ENCODE assay signal across 8 mouse cellular contexts in genomic region chr2:33401217-33401616, GRCm38 (mm10). TPM values are rescaled to one million over a fixed set of nuclear protein-coding genes. Genes with fewer than 3 reads are reported as not detected.
DNase-seq lines count a peak whose midpoint lies in the region; ATAC-seq and TF ChIP-seq lines count a peak whose summit lies in the region.

No protein-coding gene starts in this region.

- no peak for TF ChIP-seq EP300 in heart, postnatal 0 days (IDR thresholded peaks at IDR 0.05; ENCODE audit: low read depth)

- H3K4me2 ChIP-seq in heart, postnatal 0 days (ENCODE audit: low read depth, low read length): no peak overlapping the region
- H3K4me2 ChIP-seq in midbrain, postnatal 0 days (ENCODE audit: low read depth, low read length, poor library complexity, severe bottlenecking): no peak overlapping the region

- 29% methylated on average over 3 of the region's 3 CpGs for WGBS in heart, postnatal 0 days
- WGBS in midbrain, postnatal 0 days: 28% methylated on average over 3 of the region's 3 CpGs
- WGBS in midbrain, embryonic 10.5 days: 42% methylated on average over 3 of the region's 3 CpGs
- 46% methylated on average over 3 of the region's 3 CpGs for WGBS in cerebellum, adult 2 months
- WGBS in forebrain, embryonic 10.5 days: 42% methylated on average over 3 of the region's 3 CpGs

- DNase-seq in heart, postnatal 0 days (ENCODE audit: low spot score): no peak
- DNase-seq in heart, adult 9 months (ENCODE audit: low spot score in 2 of 2): no peak
- DNase-seq in midbrain, postnatal 0 days (ENCODE audit: low spot score): no peak
- no peak for DNase-seq in midbrain, embryonic 10.5 days (ENCODE audit: low spot score)
- peak; percentile 54 to 63 for DNase-seq in cerebellum, adult 2 months
- DNase-seq in retina, postnatal 7 days (ENCODE audit: low read depth, low spot score): peak; percentile 17
- DNase-seq in natural killer cell, adult 2 months (ENCODE audit: low spot score in 2 of 2): no peak
- no peak for DNase-seq in forebrain, embryonic 10.5 days (ENCODE audit: extremely low spot score, low spot score)

- H3K9ac ChIP-seq in heart, postnatal 0 days (replicated peaks; ENCODE audit: low read depth, low read length): no peak overlapping the region
- no peak overlapping the region for H3K9ac ChIP-seq in midbrain, postnatal 0 days (replicated peaks; ENCODE audit: low read length, poor library complexity, severe bottlenecking)

- TF ChIP-seq POLR2A in cerebellum, adult 2 months (IDR thresholded peaks at IDR 0.05; ENCODE audit: borderline replicate concordance, insufficient read depth, low read length): no peak

- TF ChIP-seq CTCF in heart, postnatal 0 days (IDR thresholded peaks at IDR 0.05; ENCODE audit: low read depth): peak; percentile 22; the same call in 1 of the 2 replicates
- peak; percentile 62 for TF ChIP-seq CTCF in midbrain, postnatal 0 days (IDR thresholded peaks at IDR 0.05)
- TF ChIP-seq CTCF in cerebellum, adult 2 months (IDR thresholded peaks at IDR 0.05; ENCODE audit: borderline replicate concordance, insufficient read depth, low read depth, low read length): peak; percentile 71

- no peak for ATAC-seq in heart, postnatal 0 days (ENCODE audit: insufficient read depth, low read depth)
- no peak for ATAC-seq in midbrain, postnatal 0 days (ENCODE audit: low FRiP score)

- no peak overlapping the region for H3K4me3 ChIP-seq in heart, postnatal 0 days (ENCODE audit: low read depth, low read length)
- no peak overlapping the region for H3K4me3 ChIP-seq in midbrain, postnatal 0 days (ENCODE audit: low read depth, low read length)
- H3K4me3 ChIP-seq in midbrain, embryonic 10.5 days: no peak overlapping the region
- H3K4me3 ChIP-seq in cerebellum, adult 2 months (replicated peaks; ENCODE audit: insufficient read depth, low read depth, low read length): no peak overlapping the region
- no peak overlapping the region for H3K4me3 ChIP-seq in forebrain, embryonic 10.5 days

- no peaks in the 10 kb centered on the region for H3K27me3 ChIP-seq in heart, postnatal 0 days (ENCODE audit: control insufficient read depth, insufficient read depth, low read length)
- H3K27me3 ChIP-seq in midbrain, postnatal 0 days (ENCODE audit: insufficient read depth, low read length): no peaks in the 10 kb centered on the region
- H3K27me3 ChIP-seq in midbrain, embryonic 10.5 days (ENCODE audit: low read depth, poor library complexity, severe bottlenecking): no peaks in the 10 kb centered on the region
- H3K27me3 ChIP-seq in cerebellum, adult 2 months (ENCODE audit: control insufficient read depth, insufficient read depth, low read length): no peaks in the 10 kb centered on the region
- no peaks in the 10 kb centered on the region for H3K27me3 ChIP-seq in forebrain, embryonic 10.5 days (ENCODE audit: poor library complexity, severe bottlenecking)

- no peaks in the 10 kb centered on the region for H3K4me1 ChIP-seq in heart, postnatal 0 days (ENCODE audit: control insufficient read depth, insufficient read depth)
- no peaks in the 10 kb centered on the region for H3K4me1 ChIP-seq in midbrain, postnatal 0 days (ENCODE audit: insufficient read depth, low read length)
- H3K4me1 ChIP-seq in midbrain, embryonic 10.5 days: no peaks in the 10 kb centered on the region
- H3K4me1 ChIP-seq in cerebellum, adult 2 months (ENCODE audit: control insufficient read depth, insufficient read depth, low read length): peaks cover under 1% of the 10 kb centered on the region
- H3K4me1 ChIP-seq in forebrain, embryonic 10.5 days: no peaks in the 10 kb centered on the region

- H3K36me3 ChIP-seq in heart, postnatal 0 days (replicated peaks; ENCODE audit: control insufficient read depth, insufficient read depth, low read length): no peaks in the 10 kb centered on the region; the same call in 1 of the 2 replicates
- 0 out of 2 replicates have a peak, but pooled peaks cover under 1% of the 10 kb centered on the region for H3K36me3 ChIP-seq in midbrain, postnatal 0 days (ENCODE audit: insufficient read depth, low read length)
- 0 out of 2 replicates have a peak, but pooled peaks cover 2% of the 10 kb centered on the region for H3K36me3 ChIP-seq in midbrain, embryonic 10.5 days
- 0 out of 2 replicates have a peak, but pooled peaks cover 2% of the 10 kb centered on the region for H3K36me3 ChIP-seq in forebrain, embryonic 10.5 days (replicated peaks)

- H3K27ac ChIP-seq in heart, postnatal 0 days (ENCODE audit: low read depth): no peak overlapping the region
- H3K27ac ChIP-seq in midbrain, postnatal 0 days (ENCODE audit: low read depth, low read length): no peak overlapping the region
- H3K27ac ChIP-seq in midbrain, embryonic 10.5 days (replicated peaks): no peak overlapping the region
- H3K27ac ChIP-seq in cerebellum, adult 2 months (ENCODE audit: insufficient read depth, low read length): no peak overlapping the region
- H3K27ac ChIP-seq in forebrain, embryonic 10.5 days: no peak overlapping the region

- H3K9me3 ChIP-seq in heart, postnatal 0 days (replicated peaks; ENCODE audit: control insufficient read depth, low read length): no peaks in the 10 kb centered on the region
- no peaks in the 10 kb centered on the region for H3K9me3 ChIP-seq in midbrain, postnatal 0 days (ENCODE audit: low read length)
- no peaks in the 10 kb centered on the region for H3K9me3 ChIP-seq in midbrain, embryonic 10.5 days (replicated peaks)
- H3K9me3 ChIP-seq in forebrain, embryonic 10.5 days: no peaks in the 10 kb centered on the region

RNA-seq across cellular contexts. Expression of gene Zbtb34, which starts 29.9 kb away (rescaled TPM):
- 8.9 and 16.7 TPM in 2 replicates for total RNA-seq in heart, postnatal 0 days (2014; rRNA removed; ENCODE audit: low replicate concordance)
- 1.9 and 2.1 TPM in 2 replicates for polyA plus RNA-seq in heart, postnatal 0 days (2015; fragmentation: Nextera tagmentation; extraction: Ambion mirVana)
- total RNA-seq in midbrain, postnatal 0 days (2014; rRNA removed): 24.9 and 25.3 TPM in 2 replicates
- 3.1 and 3.8 TPM in 2 replicates for polyA plus RNA-seq in midbrain, postnatal 0 days (2015; fragmentation: Nextera tagmentation; extraction: Ambion mirVana)
- 6.1 and 7.4 TPM in 2 replicates for polyA plus RNA-seq in midbrain, embryonic 10.5 days (2016; fragmentation: Nextera tagmentation; extraction: Ambion mirVana)
- polyA plus RNA-seq in cerebellum, adult 2 months (2012; rRNA removed): 9.9 and 11.0 TPM in 2 replicates
- 6.6 and 7.6 TPM in 2 replicates for polyA plus RNA-seq in forebrain, embryonic 10.5 days (2016; fragmentation: Nextera tagmentation; extraction: Ambion mirVana)

RNA-seq across cellular contexts. Expression of gene Ralgps1, which starts 29.9 kb away (rescaled TPM):
- total RNA-seq in heart, postnatal 0 days (2014; rRNA removed; ENCODE audit: low replicate concordance): 3.4 and 6.9 TPM in 2 replicates
- 2.7 and 3.2 TPM in 2 replicates for polyA plus RNA-seq in heart, postnatal 0 days (2015; fragmentation: Nextera tagmentation; extraction: Ambion mirVana)
- total RNA-seq in midbrain, postnatal 0 days (2014; rRNA removed): 74.6 and 88.7 TPM in 2 replicates
- 26.2 and 26.4 TPM in 2 replicates for polyA plus RNA-seq in midbrain, postnatal 0 days (2015; fragmentation: Nextera tagmentation; extraction: Ambion mirVana)
- 6.9 and 11.4 TPM in 2 replicates for polyA plus RNA-seq in midbrain, embryonic 10.5 days (2016; fragmentation: Nextera tagmentation; extraction: Ambion mirVana)
- 48.7 and 52.4 TPM in 2 replicates for polyA plus RNA-seq in cerebellum, adult 2 months (2012; rRNA removed)
- 6.2 and 6.9 TPM in 2 replicates for polyA plus RNA-seq in forebrain, embryonic 10.5 days (2016; fragmentation: Nextera tagmentation; extraction: Ambion mirVana)

Comparison
In these comparisons a context has a peak if more than half of its experiments do, and no peak if none do; other contexts are left out.
1. DNase-seq: peak in cerebellum, adult 2 months (2 of 2) and retina, postnatal 7 days (single experiment); none in heart, postnatal 0 days (single experiment), heart, adult 9 months (0 of 2), midbrain, postnatal 0 days (single experiment), midbrain, embryonic 10.5 days (single experiment), natural killer cell, adult 2 months (0 of 2) and forebrain, embryonic 10.5 days (single experiment).
2. Peak in every context shown above with its lines, with median percentiles within 50 percentile points of each other: CTCF ChIP-seq.